Mouse (Mus musculus) forelimb bud, embryonic 11.5 days (tissue): ENCODE measurements around the gene Pde2a.
A peak's percentile ranks its signal among the peaks of the same experiment; 100 is the strongest.

Experiments
- DNase-seq: peaks from one replicate; pipeline ENCODE4 v3.0.0-alpha.2; 2012; ENCODE audit warnings: low read depth, low spot score

Gene Pde2a

GRCm38 (mm10) chr7:101472598-101473558 is 51.4 kb downstream of the Pde2a start:
- no peak for DNase-seq

- no peak for DNase-seq
These were observed 52.9 kb downstream of the Pde2a start for GRCm38 (mm10) chr7:101474399-101474811.

- DNase-seq: no peak
These were observed 54.5 kb downstream of the Pde2a start for GRCm38 (mm10) chr7:101476028-101476427.

GRCm38 (mm10) chr7:101476493-101476892 is 55.0 kb downstream of the Pde2a start:
- no peak for DNase-seq

GRCm38 (mm10) chr7:101477200-101477599 is 55.7 kb downstream of the Pde2a start:
- no peak for DNase-seq

GRCm38 (mm10) chr7:101478099-101478498 is 56.6 kb downstream of the Pde2a start:
- no peak for DNase-seq

GRCm38 (mm10) chr7:101479841-101480240 is 58.4 kb downstream of the Pde2a start:
- no peak for DNase-seq

- DNase-seq: no peak
These were observed 59.2 kb downstream of the Pde2a start for GRCm38 (mm10) chr7:101480671-101481070.

- no peak for DNase-seq
These were observed 60.5 kb downstream of the Pde2a start for GRCm38 (mm10) chr7:101481872-101482498.

- DNase-seq: no peak
These were observed 61.1 kb downstream of the Pde2a start for GRCm38 (mm10) chr7:101482499-101483081.

- DNase-seq: no peak
These were observed 62.1 kb downstream of the Pde2a start for GRCm38 (mm10) chr7:101483498-101484115.

- DNase-seq: no peak
These were observed 65.6 kb downstream of the Pde2a start for GRCm38 (mm10) chr7:101487102-101487501.

- DNase-seq: no peak
These were observed 69.5 kb downstream of the Pde2a start for GRCm38 (mm10) chr7:101490952-101491351.

GRCm38 (mm10) chr7:101498385-101498784 is 76.9 kb downstream of the Pde2a start:
- no peak for DNase-seq

GRCm38 (mm10) chr7:101499251-101499650 is 77.8 kb downstream of the Pde2a start:
- DNase-seq: no peak

- no peak for DNase-seq
These were observed 78.2 kb downstream of the Pde2a start for GRCm38 (mm10) chr7:101499701-101500100.

GRCm38 (mm10) chr7:101501236-101501635 is 79.7 kb downstream of the Pde2a start:
- DNase-seq: no peak

GRCm38 (mm10) chr7:101501675-101502074 is 80.2 kb downstream of the Pde2a start:
- no peak for DNase-seq

- peak; percentile 64 for DNase-seq
These were observed 81.9 kb downstream of the Pde2a start for GRCm38 (mm10) chr7:101503351-101503750.

- no peak for DNase-seq
These were observed 82.3 kb downstream of the Pde2a start for GRCm38 (mm10) chr7:101503803-101504202.

GRCm38 (mm10) chr7:101504507-101504906 is 83.0 kb downstream of the Pde2a start:
- no peak for DNase-seq

GRCm38 (mm10) chr7:101509212-101509611 is 87.7 kb downstream of the Pde2a start:
- DNase-seq: no peak
